Mouse (Mus musculus) embryo, embryonic 9.5 days (tissue): ENCODE measurements around the gene Olfr1294.

Experiments used
- DNase-seq: peaks from one replicate; pipeline ENCODE4 v3.0.0-alpha.2; 2017; ENCODE audit errors: extremely low spot score

Olfr1294 gene

GRCm38 (mm10) chr2:111540191-111540590 lies at the start of gene Olfr1294:
Gene Olfr1294, minus strand, starts transcription at chr2:111540291.
- no peak for DNase-seq

GRCm38 (mm10) chr2:111569581-111569980 lies 29.5 kb upstream of the Olfr1294 start, which contains the start of gene Olfr1295:
Gene Olfr1295, minus strand, starts transcription at chr2:111569681.
- DNase-seq, result no peak

- DNase-seq, result no peak
These were observed 15.2 kb downstream of the Olfr1294 start, which contains the start of gene Olfr1293-ps for GRCm38 (mm10) chr2:111524903-111525302. Gene Olfr1293-ps, plus strand, starts transcription at chr2:111525203.

- DNase-seq, result no peak
These were observed 22.6 kb downstream of the Olfr1294 start for GRCm38 (mm10) chr2:111517451-111517850.

- DNase-seq, result no peak
These were observed 43.2 kb downstream of the Olfr1294 start, which contains the start of gene Olfr1291-ps1 for GRCm38 (mm10) chr2:111496880-111497279. Gene Olfr1291-ps1, plus strand, starts transcription at chr2:111497180.

- no peak for DNase-seq
These were observed 46.4 kb downstream of the Olfr1294 start, which contains the start of gene Olfr1290 for GRCm38 (mm10) chr2:111493729-111494128. Gene Olfr1290, minus strand, starts transcription at chr2:111493829.
